Mouse (Mus musculus) intestine, embryonic 15.5 days (tissue): ENCODE data around the gene Chrna1. TPM values are rescaled to one million over a fixed set of nuclear protein-coding genes. Genes with fewer than 3 reads are reported as not detected.

Experiments used
- ATAC-seq: fragments of 200-750 bp; cut with Nextera tagmentation; 2 replicates; pipeline ENCODE4 v1.8.0; 2017; ENCODE audit warnings: moderate TSS enrichment, moderate library complexity
- H3K27ac ChIP-seq: fragments of 300-500 bp; sonication (generic); 2 replicates; pipeline ENCODE4 v1.5.1; 2015; ENCODE audit warnings: mild to moderate bottlenecking, inconsistent platforms
- H3K27me3 ChIP-seq: fragments of 300-500 bp; sonication (generic); replicated peaks from 2 replicates; pipeline ENCODE4 v1.6.1; 2015; ENCODE audit warnings: inconsistent platforms
- H3K36me3 ChIP-seq: fragments of 300-500 bp; sonication (generic); 2 replicates; pipeline ENCODE4 v1.6.1; 2015; ENCODE audit warnings: inconsistent platforms
- H3K4me1 ChIP-seq: fragments of 300-500 bp; sonication (generic); replicated peaks from 2 replicates; pipeline ENCODE4 v1.6.1; 2015; ENCODE audit warnings: inconsistent platforms
- H3K4me2 ChIP-seq: fragments of 300-500 bp; sonication (generic); replicated peaks from 2 replicates; pipeline ENCODE4 v1.6.1; 2015; ENCODE audit warnings: mild to moderate bottlenecking, inconsistent platforms
- H3K4me3 ChIP-seq: fragments of 300-500 bp; sonication (generic); replicated peaks from 2 replicates; pipeline ENCODE4 v1.5.1; 2015; ENCODE audit warnings: inconsistent platforms
- H3K9ac ChIP-seq: fragments of 300-500 bp; sonication (generic); 2 replicates; pipeline ENCODE4 v1.6.1; 2015; ENCODE audit warnings: inconsistent platforms
- H3K9me3 ChIP-seq: fragments of 300-500 bp; sonication (generic); 2 replicates; pipeline ENCODE4 v1.6.1; 2016; ENCODE audit warnings: inconsistent platforms
- WGBS: fragments of 180-500 bp; shearing (Covaris S2); methylation state at CpG from one replicate; pipeline ENCODE4 v1.1.7; 2015; 5-methylcytosine and 5-hydroxymethylcytosine counted together
- polyA plus RNA-seq: library from polyadenylated mRNA; unstranded; fragments of >200 nt; fragmentation: Nextera tagmentation; extraction: Ambion mirVana; gene quantifications from 2 replicates; pipeline ENCODE4 v1.2.1, GENCODE M21; 2015

Gene Chrna1
- 0.18 and 0.25 TPM in 2 replicates for polyA plus RNA-seq

DNA sequence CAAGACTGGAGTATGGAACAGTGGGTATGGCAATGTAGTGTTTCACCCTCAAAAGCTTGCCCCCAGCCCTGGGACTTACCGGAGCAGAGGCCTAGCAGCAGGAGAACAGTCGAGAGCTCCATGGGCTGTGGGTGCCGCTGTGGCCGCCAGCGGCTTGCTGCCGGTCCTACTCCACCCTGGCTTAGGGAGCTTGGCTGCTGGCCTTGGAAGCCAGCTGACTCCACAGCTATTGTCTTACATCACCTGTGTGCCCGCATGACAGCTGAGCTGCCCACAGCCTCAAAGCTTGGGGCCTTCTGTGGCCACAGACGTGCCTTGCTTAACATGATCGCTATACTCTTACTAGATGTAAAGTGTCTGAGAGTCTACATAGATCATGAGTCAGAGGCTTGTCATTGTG, at the start of gene Chrna1:
TSS of gene Chrna1 (minus strand) at position 173 of the 400 bp plus-strand sequence.
- H3K4me1 ChIP-seq = no peaks in the 10 kb centered on the region
- H3K9ac ChIP-seq = no peak within 1 kb of the TSS
- no peaks in the 10 kb centered on the region for H3K27me3 ChIP-seq
- H3K4me2 ChIP-seq = no peak within 1 kb of the TSS
- H3K4me3 ChIP-seq = no peak within 1 kb of the TSS
- H3K36me3 ChIP-seq = no peaks in the 10 kb centered on the region
- 93% methylated on average over 9 of the region's 9 CpGs for WGBS
- ATAC-seq = no peak
- no peak within 1 kb of the TSS for H3K27ac ChIP-seq
- H3K9me3 ChIP-seq = no peaks in the 10 kb centered on the region

DNA sequence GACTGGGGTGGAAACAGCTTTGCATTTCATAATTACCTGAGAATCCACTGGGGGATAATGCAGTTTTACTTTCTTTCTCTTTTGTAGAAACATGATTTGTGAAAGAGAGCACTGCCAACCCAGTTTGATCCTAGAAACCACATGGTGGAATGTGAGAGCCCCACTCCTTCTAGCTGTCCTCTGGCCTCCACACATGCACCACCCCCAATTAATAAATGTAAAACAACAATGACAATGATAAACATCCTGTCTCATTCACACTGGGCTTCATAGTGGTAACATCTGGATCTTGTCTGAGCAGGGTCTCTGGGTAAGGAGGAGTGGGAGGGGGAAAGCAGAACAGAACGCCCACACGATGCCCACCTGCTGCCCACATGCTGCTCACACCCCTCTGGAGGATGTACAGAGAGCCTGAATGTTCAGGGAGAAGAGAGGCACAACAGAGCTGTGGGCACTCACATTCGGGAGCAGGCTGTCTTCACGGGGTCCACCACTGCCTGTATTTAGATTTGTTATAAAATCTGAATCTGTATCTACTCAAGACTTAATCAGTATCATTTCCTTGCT, 38.4 kb upstream of the Chrna1 start:
- H3K9me3 ChIP-seq = no peaks in the 10 kb centered on the region
- H3K27me3 ChIP-seq = no peaks in the 10 kb centered on the region
- H3K4me2 ChIP-seq = no peak overlapping the region
- H3K4me3 ChIP-seq = no peak overlapping the region
- no peak for ATAC-seq
- no peaks in the 10 kb centered on the region for H3K4me1 ChIP-seq
- no peak overlapping the region for H3K27ac ChIP-seq
- no peaks in the 10 kb centered on the region for H3K36me3 ChIP-seq
- H3K9ac ChIP-seq = no peak overlapping the region
- 57% methylated on average over 4 of the region's 4 CpGs for WGBS

DNA sequence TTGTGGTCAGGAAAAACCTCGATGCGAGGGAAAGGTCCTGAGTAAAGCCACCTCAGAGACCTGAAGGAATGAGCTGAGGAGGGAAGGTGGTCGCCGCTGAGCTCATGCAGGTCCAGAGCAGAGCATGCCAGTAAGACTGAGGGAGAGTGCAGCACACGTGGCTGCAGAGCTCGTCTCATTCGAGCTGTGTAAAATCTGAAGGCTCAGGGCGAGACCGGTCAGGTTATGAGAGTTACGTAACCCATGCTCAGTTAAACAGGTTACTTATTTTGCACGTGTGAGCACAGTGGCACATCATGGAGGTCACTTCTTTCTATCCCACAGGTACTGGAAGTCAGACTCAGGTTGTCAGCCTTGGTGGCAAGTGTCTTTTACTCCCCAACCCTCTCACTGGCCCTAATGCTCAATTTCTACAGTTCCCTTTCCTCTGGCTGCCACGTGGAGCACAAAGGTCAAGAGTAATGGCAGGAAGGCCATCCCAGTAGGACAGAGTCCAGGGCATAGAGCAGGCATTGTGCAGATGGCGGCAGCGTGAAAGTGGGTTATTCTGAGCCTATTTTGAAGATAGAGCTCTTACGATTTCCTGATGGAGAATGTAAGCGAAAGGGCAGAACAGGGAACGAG, 36.4 kb upstream of the Chrna1 start:
- Histone ChIP-seq H3K27me3 (no peaks in the 10 kb centered on the region), H3K4me3 (no peak overlapping the region), H3K4me1 (no peaks in the 10 kb centered on the region), H3K36me3 (0 out of 2 replicates have a peak, but pooled peaks cover 3% of the 10 kb centered on the region), H3K9me3 (no peaks in the 10 kb centered on the region), H3K4me2 (no peak overlapping the region), H3K27ac (no peak overlapping the region), H3K9ac (no peak overlapping the region)
- 81% methylated on average over 17 of the region's 17 CpGs for WGBS
- peak; percentile 49 for ATAC-seq

DNA sequence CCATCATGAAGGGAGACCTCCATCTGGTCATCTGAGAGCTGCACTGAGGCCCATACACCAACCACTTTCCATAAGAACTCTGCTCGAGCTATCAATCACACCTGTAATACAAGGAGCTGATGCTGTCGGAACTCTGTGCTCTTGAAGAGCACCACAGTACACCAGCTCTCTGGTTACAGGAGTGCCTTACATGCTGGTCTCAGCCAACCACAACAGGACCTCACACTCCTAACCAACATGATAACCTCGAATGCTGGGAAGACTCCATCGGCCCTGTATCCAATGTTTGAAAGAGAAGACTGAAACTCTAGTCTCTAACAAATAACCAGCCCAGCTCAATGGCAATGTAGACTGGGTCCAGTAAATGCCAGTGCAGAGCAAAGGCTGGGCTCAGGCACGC, 35.3 kb upstream of the Chrna1 start:
- no peak for ATAC-seq
- Histone ChIP-seq H3K9me3 (no peaks in the 10 kb centered on the region), H3K27me3 (no peaks in the 10 kb centered on the region), H3K9ac (no peak overlapping the region), H3K4me2 (no peak overlapping the region), H3K4me1 (no peaks in the 10 kb centered on the region), H3K27ac (no peak overlapping the region), H3K36me3 (0 out of 2 replicates have a peak, but pooled peaks cover 3% of the 10 kb centered on the region), H3K4me3 (no peak overlapping the region)
- WGBS = 89% methylated on average over 5 of the region's 5 CpGs

DNA sequence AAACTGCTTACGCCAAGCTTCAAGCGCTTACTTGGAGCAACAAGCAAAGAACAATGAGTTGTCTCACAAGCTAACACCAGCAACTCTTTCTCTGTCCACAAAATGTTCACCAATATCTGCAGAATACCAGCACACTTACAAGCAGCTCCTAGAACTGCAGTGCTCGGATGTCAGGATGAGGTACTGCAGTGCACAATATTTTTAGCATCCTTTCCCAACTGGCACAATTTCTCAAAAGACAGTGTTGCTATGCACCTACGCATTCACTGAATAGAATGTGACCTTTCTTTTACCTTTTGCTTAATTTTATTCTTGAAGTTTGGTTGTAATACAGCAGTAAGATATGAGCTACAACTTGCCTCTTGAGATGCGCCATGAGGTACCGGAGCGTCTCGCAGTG, 34.2 kb upstream of the Chrna1 start:
- ATAC-seq = no peak
- H3K4me2 ChIP-seq = no peak overlapping the region
- 96% methylated on average over 8 of the region's 8 CpGs for WGBS
- H3K9ac ChIP-seq = no peak overlapping the region
- no peaks in the 10 kb centered on the region for H3K27me3 ChIP-seq
- H3K36me3 ChIP-seq = 0 out of 2 replicates have a peak, but pooled peaks cover 3% of the 10 kb centered on the region
- H3K4me3 ChIP-seq = no peak overlapping the region
- no peaks in the 10 kb centered on the region for H3K9me3 ChIP-seq
- no peaks in the 10 kb centered on the region for H3K4me1 ChIP-seq
- no peak overlapping the region for H3K27ac ChIP-seq

DNA sequence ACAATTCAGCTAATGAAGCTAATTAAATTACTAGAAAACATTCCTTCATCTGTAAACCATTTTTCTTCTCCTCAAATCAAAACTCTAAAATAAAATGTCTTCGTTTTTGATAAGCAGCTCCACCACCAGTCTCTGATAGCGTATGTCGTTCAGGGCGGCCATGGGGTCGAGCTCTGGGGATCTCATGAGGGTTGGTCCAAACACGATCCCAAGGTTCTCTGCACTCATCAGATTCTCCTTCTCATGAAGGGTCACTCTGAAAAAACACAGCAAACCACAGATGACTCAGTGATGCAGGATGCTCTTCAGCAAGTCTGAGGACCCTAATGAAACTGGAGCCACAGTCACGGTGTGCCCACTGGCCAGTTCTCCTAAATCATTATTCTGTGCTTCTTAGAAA, 32.8 kb upstream of the Chrna1 start:
- ATAC-seq = no peak
- no peak overlapping the region for H3K9ac ChIP-seq
- no peak overlapping the region for H3K4me3 ChIP-seq
- H3K36me3 ChIP-seq = 0 out of 2 replicates have a peak, but pooled peaks cover 3% of the 10 kb centered on the region
- 89% methylated on average over 7 of the region's 7 CpGs for WGBS
- no peak overlapping the region for H3K4me2 ChIP-seq
- no peaks in the 10 kb centered on the region for H3K9me3 ChIP-seq
- H3K27me3 ChIP-seq = no peaks in the 10 kb centered on the region
- no peak overlapping the region for H3K27ac ChIP-seq
- H3K4me1 ChIP-seq = no peaks in the 10 kb centered on the region

DNA sequence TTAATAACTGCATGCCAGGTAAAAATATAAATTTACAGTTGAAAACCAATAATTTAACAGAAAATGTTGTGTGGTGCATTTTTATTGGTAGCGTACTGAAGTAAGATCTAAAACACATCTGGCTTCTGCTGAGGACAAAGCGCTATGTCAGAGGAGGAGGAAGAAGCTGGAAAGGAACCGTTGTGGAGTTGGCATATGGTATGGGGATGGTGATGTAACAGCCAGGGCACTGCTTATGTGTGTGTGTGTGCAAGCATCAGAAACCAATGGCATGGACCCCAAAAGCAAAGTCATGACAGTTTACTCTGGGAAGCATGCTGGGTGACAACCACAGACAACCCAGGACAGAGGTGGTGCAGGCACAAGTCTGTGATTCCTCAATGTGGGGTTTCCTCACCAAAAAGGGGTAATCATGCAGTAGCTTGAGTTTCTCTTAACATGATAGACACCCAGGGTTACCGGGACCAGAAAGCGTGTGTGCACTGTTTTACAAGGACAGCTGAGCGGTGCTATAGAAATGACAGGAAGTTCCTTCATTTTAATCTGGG, 32.3 kb upstream of the Chrna1 start:
- no peak overlapping the region for H3K4me2 ChIP-seq
- H3K27me3 ChIP-seq = no peaks in the 10 kb centered on the region
- no peak overlapping the region for H3K4me3 ChIP-seq
- H3K36me3 ChIP-seq = 0 out of 2 replicates have a peak, but pooled peaks cover 3% of the 10 kb centered on the region
- H3K9me3 ChIP-seq = no peaks in the 10 kb centered on the region
- no peak overlapping the region for H3K27ac ChIP-seq
- no peaks in the 10 kb centered on the region for H3K4me1 ChIP-seq
- no peak for ATAC-seq
- WGBS = 91% methylated on average over 6 of the region's 6 CpGs
- H3K9ac ChIP-seq = no peak overlapping the region

DNA sequence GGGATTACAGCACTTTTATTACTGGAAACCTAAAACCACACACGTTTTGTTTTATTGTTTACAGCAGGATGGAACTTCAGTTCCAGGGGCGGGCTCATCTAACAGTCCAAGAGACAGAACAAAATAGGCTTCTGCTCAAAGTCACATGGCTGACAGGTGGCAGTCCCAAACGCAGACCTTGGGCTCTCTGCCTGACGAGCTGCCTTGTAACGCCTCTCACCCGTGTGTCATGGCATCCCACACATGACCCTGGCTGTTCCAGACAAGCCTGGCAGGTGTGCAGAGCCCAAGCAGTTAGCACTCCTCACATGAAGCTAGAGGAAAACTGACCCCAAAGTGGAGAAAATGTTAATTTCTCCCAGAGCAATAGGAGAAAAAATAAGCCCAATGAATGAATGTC, 31.7 kb upstream of the Chrna1 start:
- no peaks in the 10 kb centered on the region for H3K27me3 ChIP-seq
- H3K4me2 ChIP-seq = no peak overlapping the region
- no peak for ATAC-seq
- 0 out of 2 replicates have a peak, but pooled peaks cover 3% of the 10 kb centered on the region for H3K36me3 ChIP-seq
- H3K27ac ChIP-seq = no peak overlapping the region
- WGBS = 72% methylated on average over 6 of the region's 6 CpGs
- H3K9ac ChIP-seq = no peak overlapping the region
- no peaks in the 10 kb centered on the region for H3K9me3 ChIP-seq
- H3K4me3 ChIP-seq = no peak overlapping the region
- no peaks in the 10 kb centered on the region for H3K4me1 ChIP-seq

DNA sequence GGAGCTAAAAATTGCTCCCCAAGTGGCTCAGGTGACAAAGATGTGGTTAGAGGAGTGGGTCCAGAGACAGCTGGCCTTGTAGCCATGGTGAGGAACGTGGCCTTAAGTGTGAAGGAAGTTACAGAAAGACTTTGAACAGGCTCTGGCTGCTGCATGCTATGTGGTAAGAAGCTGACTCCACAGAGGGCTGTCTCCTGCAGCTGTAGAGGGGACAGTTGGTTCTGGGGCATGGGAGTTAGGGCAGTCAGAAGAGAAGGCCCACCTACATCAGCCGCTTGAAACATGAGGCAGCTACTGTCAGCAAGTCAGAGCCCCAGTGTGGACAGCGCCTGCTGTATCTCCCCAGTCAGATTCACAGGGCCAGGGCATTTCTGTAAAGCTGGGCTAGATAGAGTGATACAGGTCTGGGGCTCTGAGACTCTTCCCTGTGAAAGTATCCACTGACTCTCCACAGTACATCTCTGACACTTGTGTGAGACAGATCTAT, 29.6 kb upstream of the Chrna1 start:
- Histone ChIP-seq H3K9ac (no peak overlapping the region), H3K27ac (no peak overlapping the region)

DNA sequence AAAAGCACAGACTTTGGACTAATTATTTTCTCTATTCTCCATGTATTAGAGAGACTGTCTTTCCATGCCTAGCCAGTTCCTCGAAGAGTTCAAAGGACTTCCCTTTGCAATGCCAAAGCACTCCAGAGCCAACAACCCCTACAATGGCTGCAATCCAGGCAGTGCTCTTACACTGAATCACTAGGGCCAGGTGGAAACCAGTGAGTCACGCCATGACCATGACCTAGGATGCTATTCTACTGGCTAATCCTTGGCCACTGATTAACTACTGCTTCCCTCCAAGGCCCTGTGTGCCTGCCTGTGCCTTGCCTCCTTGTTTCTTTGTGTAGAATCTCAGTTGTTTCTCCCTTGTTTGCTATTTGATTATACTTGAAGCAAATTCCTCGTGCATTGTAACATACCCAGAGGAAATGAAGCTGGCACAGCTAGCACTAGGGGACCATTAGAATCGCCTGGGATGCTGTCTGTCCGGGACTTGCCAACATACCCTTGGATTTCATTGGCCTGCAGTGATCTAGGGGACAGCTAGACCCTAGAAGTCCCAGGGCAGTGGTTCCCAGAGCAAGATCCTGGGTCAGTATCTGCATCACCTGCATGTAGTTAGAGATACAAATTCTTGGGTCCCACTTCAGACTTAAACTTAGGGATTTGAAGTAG, 29.1 kb upstream of the Chrna1 start:
- H3K27me3 ChIP-seq = no peaks in the 10 kb centered on the region
- H3K4me1 ChIP-seq = no peaks in the 10 kb centered on the region
- no peak overlapping the region for H3K9ac ChIP-seq
- no peaks in the 10 kb centered on the region for H3K9me3 ChIP-seq
- H3K36me3 ChIP-seq = 0 out of 2 replicates have a peak, but pooled peaks cover 3% of the 10 kb centered on the region
- ATAC-seq = peak; percentile 81
- WGBS = 64% methylated on average over 5 of the region's 5 CpGs
- H3K4me2 ChIP-seq = no peak overlapping the region
- H3K27ac ChIP-seq = no peak overlapping the region
- no peak overlapping the region for H3K4me3 ChIP-seq

More for the DNA sequence above, 29.6 kb upstream of the Chrna1 start:
- 0 out of 2 replicates have a peak, but pooled peaks cover 3% of the 10 kb centered on the region for H3K36me3 ChIP-seq
- no peak for ATAC-seq
- no peaks in the 10 kb centered on the region for H3K27me3 ChIP-seq
- 86% methylated on average over 3 of the region's 3 CpGs for WGBS
- H3K4me3 ChIP-seq = no peak overlapping the region
- H3K9me3 ChIP-seq = no peaks in the 10 kb centered on the region
- H3K4me1 ChIP-seq = no peaks in the 10 kb centered on the region
- no peak overlapping the region for H3K4me2 ChIP-seq

DNA sequence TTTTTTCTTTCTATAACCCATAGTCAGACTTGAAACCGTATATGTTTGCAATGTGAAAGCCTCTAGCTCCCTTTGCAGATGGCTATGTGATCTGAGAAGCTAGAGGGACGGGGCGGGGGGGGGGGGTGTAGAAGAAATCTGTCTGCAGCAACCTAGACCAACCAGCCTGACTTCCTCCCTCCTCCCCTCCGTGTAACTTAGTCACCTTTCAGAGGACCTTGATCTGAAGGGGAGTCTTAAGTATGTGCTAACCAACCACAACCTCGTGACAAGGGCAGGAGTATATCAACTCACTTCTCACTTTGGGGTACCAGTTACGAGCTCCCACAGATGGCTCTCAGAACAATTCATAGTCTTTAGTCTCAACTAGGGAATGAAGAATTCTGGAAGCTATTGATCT, 28.3 kb upstream of the Chrna1 start:
- Histone ChIP-seq H3K4me1 (no peaks in the 10 kb centered on the region), H3K4me3 (no peak overlapping the region), H3K4me2 (no peak overlapping the region), H3K27me3 (no peaks in the 10 kb centered on the region), H3K9ac (no peak overlapping the region), H3K36me3 (0 out of 2 replicates have a peak, but pooled peaks cover 3% of the 10 kb centered on the region), H3K9me3 (no peaks in the 10 kb centered on the region), H3K27ac (no peak overlapping the region)
- ATAC-seq = no peak
- 79% methylated on average over 6 of the region's 6 CpGs for WGBS

DNA sequence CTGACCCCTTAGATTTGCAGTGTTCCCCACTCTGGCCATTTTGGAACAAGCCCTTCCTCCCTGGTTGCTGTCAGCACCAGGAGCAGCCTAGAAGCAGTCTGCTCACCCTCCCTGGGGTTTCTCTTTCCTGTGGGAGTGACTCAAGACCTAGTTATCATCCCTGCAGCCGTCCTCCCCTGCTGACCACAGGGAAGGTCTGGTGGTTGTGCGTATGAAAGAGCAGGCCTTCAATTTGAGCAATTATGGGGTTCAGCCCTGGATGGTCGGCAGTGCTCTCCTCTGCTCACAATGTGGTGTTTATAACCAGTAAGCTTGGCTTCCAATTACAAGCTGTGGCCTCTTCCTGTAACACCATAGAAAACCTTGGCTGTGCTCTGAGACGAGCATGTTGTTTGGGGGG, 27.5 kb upstream of the Chrna1 start:
- Histone ChIP-seq H3K9me3 (no peaks in the 10 kb centered on the region), H3K36me3 (0 out of 2 replicates have a peak, but pooled peaks cover 3% of the 10 kb centered on the region), H3K27ac (no peak overlapping the region), H3K4me3 (no peak overlapping the region), H3K4me1 (no peaks in the 10 kb centered on the region), H3K27me3 (no peaks in the 10 kb centered on the region), H3K4me2 (no peak overlapping the region), H3K9ac (no peak overlapping the region)
- 38% methylated on average over 4 of the region's 4 CpGs for WGBS
- no peak for ATAC-seq
